Mouse (Mus musculus) central nervous system, embryonic 14 days (tissue): ENCODE data around the gene Psg22. TPM values are rescaled to one million over a fixed set of nuclear protein-coding genes. Genes with fewer than 3 reads are reported as not detected.

Source experiments
- polyA plus RNA-seq: library from polyadenylated mRNA; depleted of rRNA; stranded (reverse); fragments of >200 nt; gene quantifications from 2 replicates; pipeline ENCODE4 v1.2.3, GENCODE M21; 2012; rRNA removed

Psg22 gene
- not detected in 2 replicates for polyA plus RNA-seq

DNA sequence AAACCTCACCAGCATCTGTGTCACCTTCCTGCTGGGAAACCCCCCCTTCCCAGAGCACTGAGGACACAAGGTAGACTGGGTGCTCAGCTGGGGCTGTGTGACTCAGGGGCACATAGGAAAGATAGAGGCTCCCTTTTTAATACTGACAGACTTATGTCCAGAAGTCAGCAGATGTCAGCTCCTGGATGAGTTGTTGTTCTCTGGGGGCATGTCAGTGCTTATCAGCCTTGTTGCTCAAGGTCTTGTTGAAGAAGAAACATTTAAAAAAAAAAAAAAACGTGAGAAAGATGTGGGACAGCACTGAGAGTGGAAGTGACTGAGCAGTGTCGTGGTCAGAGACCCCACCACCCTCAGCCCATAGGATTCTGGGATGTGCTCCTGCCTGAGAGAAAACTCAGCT is at the start of gene Psg22:
Gene Psg22, plus strand, starts transcription at position 301 of the 400 bp plus-strand sequence.

DNA sequence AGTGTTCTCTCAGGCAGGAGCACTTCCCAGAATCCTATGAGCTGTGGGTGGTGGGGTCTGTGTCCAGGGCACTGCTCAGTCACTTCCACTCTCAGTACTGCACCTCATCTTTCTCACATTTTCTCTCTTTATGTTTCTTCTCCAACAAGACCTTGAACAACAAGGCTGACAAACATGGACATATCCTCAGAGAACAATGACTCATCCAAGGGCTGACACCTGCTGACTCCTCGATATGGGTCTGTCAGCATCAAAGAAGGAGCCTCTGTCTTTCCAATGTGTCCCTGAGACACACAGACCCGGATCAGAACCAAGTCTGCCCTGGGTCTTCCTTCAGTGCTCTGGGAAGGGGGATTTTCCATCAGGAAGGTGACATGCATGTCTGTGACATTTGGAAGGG is 31.8 kb upstream of the Psg22 start, which contains the start of gene Psg20:
Gene Psg20, minus strand, starts transcription at position 101 of the 400 bp plus-strand sequence.

Other genes with a start within 250 kb of the Psg22 start
- gene Psg26, start 233.9 kb upstream of the Psg22 start, polyA plus RNA-seq, result not detected in 2 replicates
- not detected in 2 replicates for gene Psg25, start 185.8 kb upstream of the Psg22 start, polyA plus RNA-seq
- gene Psg27, start 150.8 kb upstream of the Psg22 start, polyA plus RNA-seq, result not detected in 2 replicates
- gene Psg23, start 101.6 kb upstream of the Psg22 start, polyA plus RNA-seq, result 0.03 TPM in 1 of 2 replicates, not detected in the other
- not detected in 2 replicates for gene Psg21, start 61.4 kb upstream of the Psg22 start, polyA plus RNA-seq
- gene Psg20, start 31.9 kb upstream of the Psg22 start, polyA plus RNA-seq, result not detected in 2 replicates
- gene Psg19, start 80.4 kb downstream of the Psg22 start, polyA plus RNA-seq, result 0.02 TPM in 1 of 2 replicates, not detected in the other
- gene Psg17, start 103.5 kb downstream of the Psg22 start, polyA plus RNA-seq, result 0.19 and 0.21 TPM in 2 replicates
- gene Mill2, start 121.9 kb downstream of the Psg22 start, polyA plus RNA-seq, result 0.77 and 0.98 TPM in 2 replicates
- gene Pglyrp1, start 153.2 kb downstream of the Psg22 start, polyA plus RNA-seq, result 6.9 and 7.9 TPM in 2 replicates
- gene Ccdc61, start 192.3 kb downstream of the Psg22 start, polyA plus RNA-seq, result 34.8 and 37.2 TPM in 2 replicates
- gene Nova2, start 207.8 kb downstream of the Psg22 start, polyA plus RNA-seq, result 25.7 and 28.5 TPM in 2 replicates